Mouse (Mus musculus) limb, embryonic 11.5 days (tissue): ENCODE data around the gene Strn4. TPM values are rescaled to one million over a fixed set of nuclear protein-coding genes. Genes with fewer than 3 reads are reported as not detected.

Source experiments
- ATAC-seq: fragments of 200-750 bp; cut with Nextera tagmentation; 2 replicates; pipeline ENCODE4 v1.8.0; 2017; ENCODE audit warnings: low read depth; ENCODE audit not compliant: insufficient number of reproducible peaks, low FRiP score, low TSS enrichment
- DNase-seq: peaks from one replicate; pipeline ENCODE4 v3.0.0-alpha.2; 2015; ENCODE audit warnings: low spot score
- H3K27ac ChIP-seq: fragments of 300-500 bp; sonication (generic); replicated peaks from 2 replicates; pipeline ENCODE4 v1.5.1; 2014; ENCODE audit warnings: low read depth, mild to moderate bottlenecking, low read length
- H3K27me3 ChIP-seq: fragments of 300-500 bp; sonication (generic); 2 replicates; pipeline ENCODE4 v1.6.1; 2014; ENCODE audit warnings: mild to moderate bottlenecking, low read length, mixed read lengths; ENCODE audit not compliant: control insufficient read depth, insufficient read depth
- H3K36me3 ChIP-seq: fragments of 300-500 bp; sonication (generic); 2 replicates; pipeline ENCODE4 v1.6.1; 2014; ENCODE audit warnings: mild to moderate bottlenecking, low read length, moderate library complexity, mixed read lengths; ENCODE audit not compliant: control insufficient read depth, insufficient read depth
- H3K4me1 ChIP-seq: fragments of 300-500 bp; sonication (generic); 2 replicates; pipeline ENCODE4 v1.6.1; 2014; ENCODE audit warnings: low read length, mixed read lengths; ENCODE audit not compliant: control insufficient read depth, insufficient read depth
- H3K4me2 ChIP-seq: fragments of 300-500 bp; sonication (generic); 2 replicates; pipeline ENCODE4 v1.6.1; 2014; ENCODE audit warnings: low read depth, mild to moderate bottlenecking, moderate library complexity; ENCODE audit not compliant: severe bottlenecking
- H3K4me3 ChIP-seq: fragments of 300-500 bp; sonication (generic); 2 replicates; pipeline ENCODE4 v1.5.1; 2014; ENCODE audit warnings: low read depth, low read length
- H3K9ac ChIP-seq: fragments of 300-500 bp; sonication (generic); 2 replicates; pipeline ENCODE4 v1.6.1; 2014; ENCODE audit warnings: mild to moderate bottlenecking, low read length
- H3K9me3 ChIP-seq: fragments of 300-500 bp; sonication (generic); 2 replicates; pipeline ENCODE4 v1.6.1; 2016; ENCODE audit warnings: low read length; ENCODE audit not compliant: control insufficient read depth
- WGBS: fragments of 180-500 bp; shearing (Covaris S2); extraction: QIAGEN DNeasy Blood & Tissue Kit; methylation state at CpG from one replicate; pipeline ENCODE4 v1.1.7; 2014; 5-methylcytosine and 5-hydroxymethylcytosine counted together
- polyA plus RNA-seq: library from polyadenylated mRNA; unstranded; fragments of >200 nt; fragmentation: Nextera tagmentation; extraction: Ambion mirVana; gene quantifications from 2 replicates; pipeline ENCODE4 v1.2.1, GENCODE M21; 2014

Strn4 gene
- polyA plus RNA-seq, 1 experiment from 2014 or later = 128 TPM

GRCm38 (mm10) chr7:16847507-16847906 lies 31.8 kb downstream of the Strn4 start:
- DNase-seq (no peak), ATAC-seq (no peak)
- Histone ChIP-seq H3K4me3 (no peak overlapping the region), H3K27ac (no peak overlapping the region), H3K9me3 (no peaks in the 10 kb centered on the region), H3K27me3 (no peaks in the 10 kb centered on the region), H3K4me2 (no peak overlapping the region), H3K36me3 (peaks cover 15% of the 10 kb centered on the region; the same call in 1 of the 2 replicates), H3K9ac (no peak overlapping the region), H3K4me1 (peaks cover 18% of the 10 kb centered on the region)
- WGBS = 85% methylated on average over 19 of the region's 19 CpGs

- peaks cover 18% of the 10 kb centered on the region for H3K4me1 ChIP-seq
- H3K27ac ChIP-seq = no peak overlapping the region
- no peak overlapping the region for H3K4me3 ChIP-seq
- peak; percentile 67 for DNase-seq
- peaks cover 17% of the 10 kb centered on the region; the same call in 1 of the 2 replicates for H3K36me3 ChIP-seq
- H3K9me3 ChIP-seq = no peaks in the 10 kb centered on the region
- no peak overlapping the region for H3K9ac ChIP-seq
- 27% methylated on average over 17 of the region's 17 CpGs for WGBS
- H3K4me2 ChIP-seq = no peak overlapping the region
- no peak for ATAC-seq
- H3K27me3 ChIP-seq = no peaks in the 10 kb centered on the region
Observed at GRCm38 (mm10) chr7:16848579-16848978, 32.9 kb downstream of the Strn4 start.

DNA sequence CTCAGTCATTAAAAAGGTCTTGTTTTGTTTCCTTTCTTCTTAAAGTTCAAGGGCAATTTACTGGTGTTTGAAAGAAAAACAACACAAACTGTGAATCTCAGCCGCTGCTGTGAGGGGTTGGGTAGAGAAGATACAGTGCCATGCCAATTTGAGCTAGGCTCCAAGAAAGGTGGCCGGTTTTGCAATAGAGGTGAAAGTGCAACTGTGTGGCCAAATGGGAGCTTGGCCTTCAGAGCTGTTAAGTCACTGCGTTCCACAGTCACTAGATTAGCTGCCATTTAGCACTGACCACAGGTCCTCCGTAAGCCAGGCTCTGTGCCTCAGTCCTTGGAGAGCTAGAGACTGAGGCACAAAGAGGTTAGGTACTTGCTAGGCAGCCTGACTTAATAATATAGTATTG lies 35.9 kb downstream of the Strn4 start:
- H3K4me2 ChIP-seq = no peak overlapping the region
- no peaks in the 10 kb centered on the region for H3K9me3 ChIP-seq
- DNase-seq = no peak
- no peak overlapping the region for H3K9ac ChIP-seq
- no peaks in the 10 kb centered on the region for H3K27me3 ChIP-seq
- no peaks in the 10 kb centered on the region for H3K4me1 ChIP-seq
- peaks cover 32% of the 10 kb centered on the region for H3K36me3 ChIP-seq
- H3K4me3 ChIP-seq = no peak overlapping the region
- 85% methylated on average over 4 of the region's 4 CpGs for WGBS
- H3K27ac ChIP-seq = no peak overlapping the region
- no peak for ATAC-seq

DNA sequence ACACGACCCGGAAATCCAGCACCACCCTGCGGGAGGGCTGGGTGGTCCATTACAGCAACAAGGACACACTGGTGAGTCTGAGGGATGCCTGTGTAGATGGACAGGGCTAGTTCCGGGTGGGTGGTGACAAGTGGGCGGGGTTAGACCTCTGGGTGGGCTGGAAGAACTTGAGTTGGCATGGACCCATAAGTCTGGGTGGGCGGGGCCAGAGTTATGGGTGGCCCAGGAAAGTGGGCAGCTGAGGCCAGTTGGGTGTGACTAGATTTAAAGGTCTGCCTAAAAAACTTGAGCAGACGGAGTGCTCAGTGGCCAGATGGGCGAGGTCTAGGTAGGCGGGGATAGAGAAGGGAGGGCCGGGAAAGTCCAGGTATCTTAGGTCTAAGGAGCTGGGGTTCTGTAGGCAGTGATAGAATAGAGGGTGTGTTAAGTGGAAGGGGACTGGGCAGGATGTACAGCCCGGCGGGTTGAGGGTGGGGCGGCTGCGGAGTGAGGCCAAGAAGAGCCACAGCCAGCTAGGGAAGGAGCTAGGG lies 37.7 kb downstream of the Strn4 start:
- peaks cover 33% of the 10 kb centered on the region for H3K36me3 ChIP-seq
- WGBS = 85% methylated on average over 14 of the region's 14 CpGs
- no peak overlapping the region for H3K4me2 ChIP-seq
- H3K27ac ChIP-seq = no peak overlapping the region
- DNase-seq (no peak), ATAC-seq (no peak)
- H3K9ac ChIP-seq = no peak overlapping the region
- H3K27me3 ChIP-seq = no peaks in the 10 kb centered on the region
- H3K4me3 ChIP-seq = no peak overlapping the region
- H3K9me3 ChIP-seq = no peaks in the 10 kb centered on the region
- H3K4me1 ChIP-seq = no peaks in the 10 kb centered on the region

- Histone ChIP-seq H3K4me3 (no peak overlapping the region), H3K9ac (no peak overlapping the region), H3K27ac (no peak overlapping the region), H3K9me3 (no peaks in the 10 kb centered on the region), H3K27me3 (no peaks in the 10 kb centered on the region), H3K4me2 (no peak overlapping the region), H3K36me3 (peaks cover 21% of the 10 kb centered on the region), H3K4me1 (no peaks in the 10 kb centered on the region)
- 16% methylated on average over 17 of the region's 17 CpGs for whole genome bisulfite sequencing
- DNase-seq (peak; percentile 65), ATAC-seq (no peak)
Observed at GRCm38 (mm10) chr7:16858336-16858735, 42.6 kb downstream of the Strn4 start.

DNA sequence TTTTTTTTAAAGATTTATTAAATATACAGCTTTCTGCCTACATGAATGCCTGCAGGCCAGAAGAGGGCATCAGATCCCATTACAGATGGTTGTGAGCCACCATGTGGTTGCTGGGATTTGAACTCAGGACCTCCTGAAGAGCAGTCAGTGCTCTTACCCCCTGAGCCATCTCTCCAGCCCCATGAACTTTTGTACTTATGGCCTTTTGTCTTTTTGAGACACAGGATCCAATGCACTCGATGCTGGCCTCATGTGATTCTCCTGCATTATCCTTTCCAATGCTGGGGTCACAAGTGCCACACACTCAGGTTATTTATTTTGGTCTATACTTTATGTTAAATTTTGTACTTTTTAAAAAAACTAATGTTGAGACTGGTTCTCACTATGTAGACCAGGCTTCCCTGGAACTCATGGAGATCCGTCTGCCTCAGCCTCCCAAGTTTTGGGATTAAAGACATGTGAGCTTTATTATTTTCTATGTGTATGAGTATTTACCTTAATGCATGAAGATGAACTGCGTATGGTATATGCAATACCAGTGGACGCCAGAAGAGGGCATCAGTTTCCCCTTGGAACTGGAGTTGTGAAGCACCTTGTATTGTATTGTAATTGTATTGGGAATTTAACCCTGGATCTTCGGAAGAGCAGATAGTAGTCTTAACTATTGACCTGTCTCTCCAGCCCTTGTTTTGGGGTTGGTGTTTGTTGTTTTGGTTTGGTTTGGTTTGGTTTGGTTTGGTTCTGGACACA lies 44.4 kb downstream of the Strn4 start:
- 36% methylated on average over 5 of the region's 5 CpGs for WGBS
- Histone ChIP-seq H3K27me3 (no peaks in the 10 kb centered on the region), H3K4me1 (no peaks in the 10 kb centered on the region), H3K9ac (no peak overlapping the region), H3K4me3 (no peak overlapping the region), H3K36me3 (peaks cover 14% of the 10 kb centered on the region), H3K9me3 (no peaks in the 10 kb centered on the region), H3K27ac (no peak overlapping the region), H3K4me2 (no peak overlapping the region)
- ATAC-seq = no peak
- DNase-seq = peak; percentile 85

DNA sequence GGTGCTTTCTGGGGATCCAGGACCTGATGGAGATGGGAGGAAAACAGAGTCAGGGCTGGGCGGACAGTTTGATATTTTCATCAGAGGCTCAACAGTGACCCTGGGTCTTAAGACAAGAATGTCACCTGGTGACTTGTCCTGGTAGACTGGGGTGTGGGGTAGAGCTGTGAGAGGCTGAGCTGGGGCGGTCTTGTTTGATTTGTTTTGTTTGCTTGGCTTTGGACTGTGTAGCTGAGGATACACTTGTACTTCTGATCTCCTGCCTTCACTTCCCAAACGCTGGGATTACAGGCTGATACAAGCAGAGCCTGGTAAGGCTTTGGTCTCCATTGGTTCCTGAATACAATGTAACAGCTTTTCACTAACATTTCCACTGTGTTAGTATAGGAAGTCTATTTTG lies 51.8 kb downstream of the Strn4 start:
- WGBS = 85% methylated on average over 3 of the region's 3 CpGs
- H3K36me3 ChIP-seq = peaks cover 7% of the 10 kb centered on the region; the same call in 1 of the 2 replicates

GRCm38 (mm10) chr7:16869497-16869896 lies 53.8 kb downstream of the Strn4 start:
- no peaks in the 10 kb centered on the region for H3K27me3 ChIP-seq
- no peak overlapping the region for H3K4me3 ChIP-seq
- 19% methylated on average over 16 of the region's 16 CpGs for WGBS
- peak overlapping the region; percentile 41 for H3K4me2 ChIP-seq
- H3K4me1 ChIP-seq = peaks cover 2% of the 10 kb centered on the region
- H3K9ac ChIP-seq = no peak overlapping the region
- ATAC-seq (peak; percentile 93), DNase-seq (peak; percentile 77)
- no peak overlapping the region for H3K27ac ChIP-seq
- H3K9me3 ChIP-seq = no peaks in the 10 kb centered on the region
- peaks cover 7% of the 10 kb centered on the region; the same call in 1 of the 2 replicates for H3K36me3 ChIP-seq

More for the DNA sequence above, 51.8 kb downstream of the Strn4 start:
- no peak overlapping the region for H3K9ac ChIP-seq
- H3K4me1 ChIP-seq = no peaks in the 10 kb centered on the region; the same call in 1 of the 2 replicates
- H3K27ac ChIP-seq = no peak overlapping the region
- no peaks in the 10 kb centered on the region for H3K27me3 ChIP-seq
- H3K4me3 ChIP-seq = no peak overlapping the region
- no peak for ATAC-seq
- H3K9me3 ChIP-seq = no peaks in the 10 kb centered on the region
- H3K4me2 ChIP-seq = no peak overlapping the region
- DNase-seq = no peak
